Mouse (Mus musculus): ENCODE data around the gene Tnks1bp1.

- TF ChIP-seq POLR2A (IDR thresholded peaks at IDR 0.05; ENCODE audit: insufficient read depth, low read depth, low read length): peak; percentile 63
- TF ChIP-seq CTCF (IDR thresholded peaks at IDR 0.05): no peak
These were observed 48.2 kb upstream of the Tnks1bp1 start for GRCm38 (mm10) chr2:84999486-85000181.
